Mouse (Mus musculus) small intestine, adult 2 months (tissue): ENCODE results near the gene Cldn7.

Experiments used
- CTCF ChIP-seq: fragments of 200-500 bp; IDR thresholded peaks from 2 replicates; pipeline ENCODE4 v1.5.1; 2012; ENCODE audit warnings: low read depth, mild to moderate bottlenecking, control low read depth, inconsistent platforms, low read length, moderate library complexity, mixed read lengths; ENCODE audit not compliant: insufficient replicate concordance, insufficient read length; ENCODE audit errors: extremely low read depth
- POLR2A ChIP-seq: fragments of 200-500 bp; IDR thresholded peaks from 2 replicates; pipeline ENCODE4 v1.6.1; 2012; ENCODE audit warnings: low read depth, mild to moderate bottlenecking, control low read depth, inconsistent platforms, low read length, moderate library complexity

DNA sequence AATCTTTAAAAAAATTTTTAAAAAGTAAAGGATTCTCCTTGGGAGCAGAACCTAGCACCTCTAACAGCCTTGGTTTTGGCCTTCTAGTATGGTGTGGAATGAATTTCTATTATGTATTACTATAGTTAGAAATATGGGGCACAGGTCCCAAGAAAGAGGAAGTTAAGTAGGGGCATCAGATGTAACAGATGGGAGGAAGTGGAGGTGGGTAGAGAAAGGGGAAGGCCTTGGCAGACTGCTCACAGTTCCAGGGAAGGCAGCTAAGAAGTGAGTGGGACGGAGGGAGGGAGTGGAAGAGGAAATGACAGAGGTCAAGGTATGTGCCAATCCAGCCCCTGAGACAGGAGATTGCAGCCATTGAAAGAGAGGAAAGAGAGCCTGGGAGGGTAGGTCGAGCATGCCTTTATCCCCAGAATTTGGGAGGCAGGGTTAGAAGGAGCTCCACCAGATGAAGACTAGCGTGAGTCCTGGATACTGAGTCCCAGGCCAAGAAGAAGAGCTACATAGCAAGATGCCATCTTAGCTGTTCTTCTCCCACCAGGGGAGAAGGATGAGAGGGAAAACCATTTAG lies 33.5 kb upstream of the Cldn7 start:
- TF ChIP-seq CTCF (no peak), POLR2A (no peak)
